Mouse (Mus musculus): ENCODE measurements around the gene Fbxl16.

The Fbxl16 gene

GRCm38 (mm10) chr17:25842509-25842908 is 33.6 kb downstream of the Fbxl16 start:
- no peak for DNase-seq (ENCODE audit: low spot score in 2 of 2)

DNA sequence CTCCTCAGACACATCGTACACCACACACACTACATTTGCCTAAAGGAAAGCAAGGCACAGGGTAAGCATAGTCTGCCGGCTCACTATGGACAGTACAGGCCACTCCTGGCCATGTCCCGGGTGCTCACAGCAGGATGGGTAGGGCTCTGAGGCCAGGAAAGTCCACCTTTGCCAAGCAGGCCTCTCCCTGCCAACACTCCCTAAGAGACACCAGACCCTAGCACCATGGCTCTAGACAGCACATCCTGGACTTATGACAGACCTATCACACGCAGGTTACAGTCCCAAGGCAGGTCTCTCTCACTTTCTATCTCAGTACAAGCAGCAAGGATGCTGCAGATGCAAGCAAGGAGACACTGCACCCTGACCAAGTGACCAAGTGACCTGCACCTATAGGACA is 34.2 kb downstream of the Fbxl16 start:
- no peak for DNase-seq (ENCODE audit: low spot score in 2 of 2)

DNA sequence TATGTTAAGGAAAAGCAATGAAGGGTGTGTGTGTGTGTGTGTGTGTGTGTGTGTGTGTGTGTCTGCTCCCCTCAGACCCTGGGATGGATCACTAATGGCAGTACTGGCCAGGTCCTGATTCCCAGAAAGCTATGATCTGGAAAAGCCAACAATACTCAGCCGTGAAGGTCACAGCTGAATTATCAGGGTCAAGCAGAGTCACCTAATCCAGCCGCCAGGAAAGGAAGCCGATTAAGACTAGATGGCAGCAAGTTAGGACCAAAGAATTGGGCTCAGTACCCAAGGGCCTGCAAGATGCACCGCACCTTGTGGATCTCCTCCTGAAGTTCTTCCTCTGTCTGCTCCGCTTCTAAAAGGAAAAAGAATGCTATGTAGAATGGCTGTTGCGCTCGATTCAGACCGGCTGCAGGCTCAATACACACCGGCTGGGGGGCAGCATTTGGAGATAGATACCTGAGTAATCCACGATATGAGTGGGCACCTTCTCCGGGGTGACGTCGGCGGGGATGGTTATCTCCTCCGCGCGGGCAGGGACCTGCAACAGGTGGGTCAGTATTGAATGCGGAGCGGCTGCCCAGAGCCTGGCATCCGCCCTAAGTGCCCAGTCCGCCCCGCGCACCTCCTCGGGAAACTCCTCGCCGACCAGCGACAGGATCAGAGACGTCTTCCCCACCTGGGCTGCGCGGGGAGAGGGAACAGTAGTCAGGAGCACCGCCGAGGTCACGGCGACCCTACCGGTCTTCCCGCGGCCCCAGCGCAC is 34.9 kb downstream of the Fbxl16 start:
- DNase-seq (ENCODE audit: low spot score in 2 of 2): no peak

DNA sequence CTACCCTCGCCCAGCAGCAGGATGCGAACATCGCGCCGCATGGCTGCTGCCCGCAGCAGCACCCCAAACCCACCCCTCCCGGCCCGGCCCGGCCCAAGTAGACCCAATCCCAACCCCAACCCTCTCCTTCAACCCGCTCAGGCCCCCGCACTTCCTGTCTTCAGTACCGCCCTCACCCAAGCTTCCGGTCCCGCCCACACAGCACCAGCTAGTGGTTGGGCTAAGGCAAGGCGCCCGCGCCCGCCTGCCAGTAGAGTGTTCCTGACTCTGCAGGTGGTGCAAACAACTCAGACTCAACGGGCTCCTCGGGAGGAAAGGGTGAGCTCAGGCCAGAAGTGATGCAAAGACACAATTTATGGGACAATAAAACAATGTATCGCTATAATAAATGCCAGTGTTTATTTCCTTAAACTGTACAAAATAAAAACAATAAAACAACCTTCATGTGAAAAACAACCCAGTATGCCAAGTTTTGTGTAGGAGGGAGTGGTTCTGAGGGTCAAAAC is 35.6 kb downstream of the Fbxl16 start, which contains the start of gene Rhot2:
Rhot2 (minus strand) TSS at position 456 of the 506 bp plus-strand sequence.
- DNase-seq (ENCODE audit: low spot score in 2 of 2): peak; percentile 86 to 97

DNA sequence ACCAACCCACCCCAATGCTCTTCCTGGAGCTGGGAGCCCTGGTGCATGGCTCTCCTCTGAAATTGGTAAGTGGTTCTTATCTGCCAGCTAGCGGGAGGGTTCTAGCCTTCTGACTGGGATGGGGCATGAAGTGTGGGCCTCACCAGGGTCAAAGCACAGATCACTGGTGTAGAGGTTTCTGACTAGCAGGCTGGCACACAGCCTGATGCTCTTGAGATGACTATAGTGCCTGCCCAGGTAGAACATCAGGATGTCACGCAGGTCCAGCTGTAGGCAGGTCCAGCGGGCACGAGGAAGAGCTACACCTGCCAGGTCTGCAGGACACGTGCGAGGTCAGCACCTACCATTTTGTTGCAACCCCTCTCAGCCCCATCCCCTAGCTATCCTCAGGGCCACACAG is 51.3 kb downstream of the Fbxl16 start:
- no peak for DNase-seq (ENCODE audit: low spot score in 2 of 2)

- DNase-seq (ENCODE audit: low spot score in 2 of 2): peak; percentile 81 to 92
Measured at GRCm38 (mm10) chr17:25860832-25861703, 52.2 kb downstream of the Fbxl16 start, which contains the start of gene Wdr90. Gene Wdr90, minus strand, starts transcription at chr17:25861501.

- no peak for DNase-seq (ENCODE audit: low spot score in 2 of 2)
Measured at GRCm38 (mm10) chr17:25861704-25862612, 53.1 kb downstream of the Fbxl16 start.

DNA sequence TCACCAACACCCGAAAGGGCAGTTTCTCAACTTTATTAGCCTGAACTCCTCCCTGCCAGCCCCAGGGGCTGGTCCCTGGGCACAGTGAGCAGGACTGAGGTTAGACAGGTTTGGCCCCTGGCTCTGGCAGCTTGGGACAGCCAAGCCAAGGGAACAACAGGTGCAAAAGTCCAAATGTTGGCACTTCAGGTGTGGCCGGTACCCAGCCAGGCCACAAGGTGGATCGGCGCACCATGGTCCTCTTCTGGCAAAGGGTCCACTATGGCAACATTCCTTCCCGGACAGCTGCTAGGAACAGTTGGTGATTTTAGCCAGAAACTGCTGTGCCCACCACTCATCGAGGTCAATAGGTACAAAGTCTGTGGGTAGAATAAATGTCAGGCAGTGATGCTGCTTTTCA is 54.8 kb downstream of the Fbxl16 start:
- DNase-seq (ENCODE audit: low spot score in 2 of 2): no peak

- DNase-seq (ENCODE audit: low spot score in 2 of 2): no peak
Measured at GRCm38 (mm10) chr17:25864311-25864710, 55.4 kb downstream of the Fbxl16 start.

DNA sequence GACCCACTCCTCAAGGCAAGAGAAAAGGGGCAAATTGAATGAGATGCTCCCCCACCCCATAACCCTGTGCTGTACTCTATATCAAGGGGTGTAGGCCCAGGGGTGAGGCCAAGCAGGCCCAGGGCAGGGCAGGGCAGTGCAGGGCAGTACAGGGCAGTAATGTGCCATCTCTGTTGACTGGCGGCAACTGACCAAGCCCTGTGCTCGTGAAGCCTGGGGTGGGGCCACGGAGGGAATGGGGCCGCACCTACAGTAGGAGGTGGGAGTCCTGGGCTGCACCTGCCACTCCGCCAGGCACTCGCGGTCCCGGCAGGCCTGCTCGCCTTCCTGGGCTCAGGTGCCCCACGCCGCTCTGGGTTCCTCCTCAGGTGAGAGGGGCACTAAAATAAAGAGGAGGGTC is 56.4 kb downstream of the Fbxl16 start:
- DNase-seq (ENCODE audit: low spot score in 2 of 2): no peak

DNA sequence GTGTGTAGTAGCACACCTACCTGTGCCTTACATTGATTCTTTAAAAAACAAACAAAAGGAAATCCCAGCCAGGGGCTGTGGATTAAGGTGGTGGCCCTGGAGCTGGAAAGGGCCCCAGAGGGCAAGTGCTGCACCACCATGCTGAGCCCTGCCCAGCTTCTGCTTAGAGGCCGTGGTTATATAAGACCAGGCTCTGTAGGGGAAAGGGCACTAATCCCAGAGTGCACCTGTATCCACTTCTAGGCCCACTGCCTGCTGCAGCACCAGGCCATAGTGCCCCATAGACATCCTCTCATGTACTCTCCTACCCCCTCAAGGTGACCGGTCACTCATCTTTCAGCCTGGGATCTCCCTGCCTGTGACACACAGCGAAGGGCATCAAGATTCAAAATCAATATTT is 57.3 kb downstream of the Fbxl16 start:
- no peak for DNase-seq (ENCODE audit: low spot score in 2 of 2)

GRCm38 (mm10) chr17:25867509-25867835 is 58.6 kb downstream of the Fbxl16 start:
- no peak for DNase-seq (ENCODE audit: low spot score in 2 of 2)

DNA sequence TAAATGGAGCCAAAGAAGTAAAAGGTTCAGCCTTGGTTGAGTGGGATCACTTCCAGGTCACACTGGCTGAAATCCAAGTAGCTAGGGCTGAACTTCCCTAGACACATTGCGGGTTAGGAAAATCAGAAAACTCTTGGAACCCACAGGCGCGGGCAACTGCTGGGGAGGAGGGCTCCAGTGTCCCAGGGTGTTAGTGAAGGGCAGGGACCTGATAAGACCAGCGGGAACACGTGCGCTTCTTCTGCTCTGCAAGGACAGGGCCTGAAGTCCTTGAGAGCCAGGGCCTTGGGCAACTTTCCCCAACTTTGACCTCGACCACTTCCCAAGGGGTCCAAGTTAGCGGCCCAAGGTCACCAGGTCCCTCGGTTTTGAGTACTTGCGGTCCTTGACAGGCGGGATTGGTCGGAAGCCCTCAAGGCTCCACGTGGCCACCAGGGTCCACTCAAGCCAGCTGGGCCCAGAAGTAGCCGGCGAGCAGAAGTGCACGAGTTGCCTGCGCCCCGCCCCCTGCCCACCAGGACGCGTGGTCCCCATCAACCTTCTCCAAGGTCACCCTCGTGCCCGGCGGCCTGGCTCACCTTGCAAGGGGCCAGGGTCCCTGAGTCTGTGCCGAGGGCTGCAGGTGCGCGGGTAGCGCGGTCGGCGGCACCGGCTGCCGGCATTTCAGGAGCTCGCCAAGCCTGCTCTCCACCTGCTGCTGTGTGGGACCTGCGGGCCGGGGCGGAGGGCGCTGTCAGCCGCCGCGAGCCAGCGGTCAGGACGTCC is 59.1 kb downstream of the Fbxl16 start:
- peak in 1 of 2 experiments; percentile 44 for DNase-seq (ENCODE audit: low spot score in 2 of 2)

- peak; percentile 49 to 58 for DNase-seq (ENCODE audit: low spot score in 2 of 2)
Measured at GRCm38 (mm10) chr17:25868601-25869191, 59.8 kb downstream of the Fbxl16 start, which contains the start of gene Mcrip2. Gene Mcrip2, minus strand, starts transcription at chr17:25868764.

DNA sequence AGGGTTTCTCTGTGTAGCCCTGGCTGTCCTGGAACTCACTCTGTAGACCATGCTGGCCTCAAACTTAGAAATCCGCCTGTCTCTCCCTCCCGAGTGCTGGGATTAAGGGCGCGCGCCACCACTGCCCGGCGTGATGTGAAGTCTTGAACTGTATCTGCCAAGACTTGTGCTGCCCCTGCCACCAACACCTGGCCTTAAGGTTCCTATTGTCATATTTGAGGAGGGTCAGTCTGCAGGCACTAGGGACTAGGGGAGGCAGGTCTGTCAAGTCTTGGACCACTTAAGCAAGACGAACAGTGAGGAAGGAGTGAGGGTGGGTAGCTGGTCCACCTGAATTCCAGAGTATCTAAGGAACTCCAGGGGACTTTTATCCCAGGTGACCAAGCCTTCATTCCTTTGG is 60.6 kb downstream of the Fbxl16 start:
- DNase-seq (ENCODE audit: low spot score in 2 of 2): no peak

DNA sequence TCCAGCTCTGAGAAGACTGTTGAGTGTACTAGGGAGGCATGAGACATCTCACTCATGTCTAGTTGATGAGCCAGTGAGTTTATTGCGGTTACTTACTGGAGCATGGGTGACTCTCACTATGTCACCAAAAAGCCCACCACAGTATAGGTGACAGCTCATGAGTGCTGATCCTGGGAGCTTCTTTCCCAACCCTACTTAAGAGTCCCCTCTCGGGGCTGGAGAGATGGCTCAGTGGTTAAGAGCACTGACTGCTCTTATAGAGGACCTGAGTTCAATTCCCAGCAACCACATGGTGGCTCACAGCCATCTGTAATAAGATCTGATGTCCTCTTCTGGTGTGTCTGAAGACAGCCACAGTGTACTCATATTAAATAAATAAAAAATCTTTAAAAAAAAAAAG is 61.1 kb downstream of the Fbxl16 start:
- no peak for DNase-seq (ENCODE audit: low spot score in 2 of 2)
